Mouse (Mus musculus) limb, embryonic 13.5 days (tissue): Measurements from ENCODE around the gene Tmem210. TPM values are rescaled to one million over a fixed set of nuclear protein-coding genes. Genes with fewer than 3 reads are reported as not detected.

Experiments
- ATAC-seq: fragments of 200-750 bp; cut with Nextera tagmentation; 2 replicates; pipeline ENCODE4 v1.8.0; 2017; ENCODE audit warnings: low read depth, moderate number of reproducible peaks, moderate TSS enrichment; ENCODE audit not compliant: low FRiP score
- H3K27ac ChIP-seq: fragments of 300-500 bp; sonication (generic); 2 replicates; pipeline ENCODE4 v1.5.1; 2015; ENCODE audit warnings: inconsistent platforms, mild to moderate bottlenecking, moderate library complexity
- H3K27me3 ChIP-seq: fragments of 300-500 bp; sonication (generic); 2 replicates; pipeline ENCODE4 v1.6.1; 2015; ENCODE audit warnings: mild to moderate bottlenecking, inconsistent platforms
- H3K36me3 ChIP-seq: fragments of 300-500 bp; sonication (generic); 2 replicates; pipeline ENCODE4 v1.6.1; 2015; ENCODE audit warnings: inconsistent platforms, mild to moderate bottlenecking, moderate library complexity
- H3K4me1 ChIP-seq: fragments of 300-500 bp; sonication (generic); 2 replicates; pipeline ENCODE4 v1.6.1; 2015; ENCODE audit warnings: inconsistent platforms
- H3K4me2 ChIP-seq: fragments of 300-500 bp; sonication (generic); replicated peaks from 2 replicates; pipeline ENCODE4 v1.6.1; 2015; ENCODE audit warnings: inconsistent platforms, mild to moderate bottlenecking, moderate library complexity
- H3K4me3 ChIP-seq: fragments of 300-500 bp; sonication (generic); 2 replicates; pipeline ENCODE4 v1.5.1; 2015; ENCODE audit warnings: moderate library complexity, mild to moderate bottlenecking, inconsistent platforms
- H3K9ac ChIP-seq: fragments of 300-500 bp; sonication (generic); 2 replicates; pipeline ENCODE4 v1.6.1; 2015; ENCODE audit warnings: mild to moderate bottlenecking, inconsistent platforms
- H3K9me3 ChIP-seq: fragments of 300-500 bp; sonication (generic); 2 replicates; pipeline ENCODE4 v1.6.1; 2016; ENCODE audit warnings: inconsistent platforms
- WGBS: fragments of 180-500 bp; shearing (Covaris S2); methylation state at CpG from one replicate; pipeline ENCODE4 v1.1.7; 2015; 5-methylcytosine and 5-hydroxymethylcytosine counted together
- polyA plus RNA-seq: library from polyadenylated mRNA; unstranded; fragments of >200 nt; fragmentation: Nextera tagmentation; extraction: Ambion mirVana; gene quantifications from 2 replicates; pipeline ENCODE4 v1.2.1, GENCODE M21; 2015

Tmem210 gene
- polyA plus RNA-seq, 1 experiment from 2014 or later: not detected

DNA sequence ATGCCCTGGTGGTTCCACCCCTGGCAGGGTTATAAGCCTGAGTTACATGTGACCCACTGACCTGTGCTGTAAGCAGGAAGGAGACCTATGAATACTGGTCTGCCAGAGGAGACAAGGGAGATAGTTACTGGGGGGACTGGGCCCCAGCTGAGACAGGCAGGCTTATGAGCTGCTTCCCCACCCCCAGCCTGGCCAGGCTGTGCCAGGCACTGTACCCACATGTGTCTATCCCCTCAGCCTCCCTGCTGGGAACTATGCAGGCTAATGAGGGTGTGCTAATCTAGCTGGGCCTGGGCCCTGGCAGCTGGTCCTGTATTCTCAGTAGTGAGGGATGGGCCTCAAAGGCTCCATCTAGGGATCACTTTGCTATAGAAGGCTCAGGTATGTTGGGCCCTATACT is 20.7 kb upstream of the Tmem210 start:
- H3K4me2 ChIP-seq: no peak overlapping the region
- H3K27me3 ChIP-seq: peaks cover 22% of the 10 kb centered on the region
- no peak overlapping the region for H3K27ac ChIP-seq
- H3K9me3 ChIP-seq: no peaks in the 10 kb centered on the region
- peaks cover 27% of the 10 kb centered on the region for H3K36me3 ChIP-seq
- ATAC-seq: no peak
- peaks cover 52% of the 10 kb centered on the region for H3K4me1 ChIP-seq
- H3K4me3 ChIP-seq: no peak overlapping the region
- no peak overlapping the region for H3K9ac ChIP-seq

DNA sequence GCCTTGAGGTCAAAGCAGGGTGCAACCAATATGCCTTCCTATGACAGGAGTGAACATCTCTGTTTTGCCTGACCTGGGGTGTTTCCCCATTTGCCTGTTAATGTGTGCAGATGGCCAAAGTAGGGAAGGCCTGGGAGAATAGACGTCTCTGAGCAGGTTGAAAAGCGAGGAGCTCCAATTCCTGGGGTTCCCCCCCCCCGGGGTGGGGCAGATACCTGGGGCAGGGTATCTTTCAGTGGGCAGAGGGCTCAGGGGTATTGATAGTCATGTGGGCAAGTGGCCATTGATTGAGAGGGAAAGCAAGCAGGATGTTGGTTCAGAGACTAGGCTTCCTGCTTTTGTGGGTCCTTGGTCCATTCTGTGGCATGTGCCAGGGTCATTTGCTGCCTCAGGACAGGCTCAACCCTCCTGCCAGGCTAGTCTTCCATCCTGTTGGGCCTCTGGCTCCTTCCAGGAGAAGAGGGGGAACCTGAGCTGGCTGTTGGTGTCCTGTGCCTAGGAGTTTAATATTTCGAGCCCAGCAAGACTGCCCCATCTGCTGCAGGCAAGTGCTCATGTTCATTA is 20.1 kb upstream of the Tmem210 start:
- no peak for ATAC-seq
- no peaks in the 10 kb centered on the region for H3K9me3 ChIP-seq
- 75% methylated on average over 4 of the region's 4 CpGs for WGBS
- H3K4me1 ChIP-seq: peaks cover 52% of the 10 kb centered on the region
- H3K9ac ChIP-seq: no peak overlapping the region
- peaks cover 27% of the 10 kb centered on the region for H3K36me3 ChIP-seq
- H3K4me3 ChIP-seq: no peak overlapping the region
- no peak overlapping the region for H3K4me2 ChIP-seq
- no peak overlapping the region for H3K27ac ChIP-seq
- H3K27me3 ChIP-seq: peaks cover 22% of the 10 kb centered on the region

- H3K27me3 ChIP-seq: no peaks in the 10 kb centered on the region
- peak within 1 kb of the TSS; percentile 94 for H3K4me3 ChIP-seq
- ATAC-seq: peak; percentile 98
- no peaks in the 10 kb centered on the region for H3K9me3 ChIP-seq
- H3K4me1 ChIP-seq: peaks cover 28% of the 10 kb centered on the region
- peak within 1 kb of the TSS; percentile 93 for H3K4me2 ChIP-seq
- H3K27ac ChIP-seq: peak within 1 kb of the TSS; percentile 72
- H3K36me3 ChIP-seq: peaks cover 65% of the 10 kb centered on the region
- under 1% methylated on average over 55 of the region's 55 CpGs for WGBS
- H3K9ac ChIP-seq: peak within 1 kb of the TSS; percentile 93
These were observed 16.0 kb upstream of the Tmem210 start, which contains the start of the genes Ssna1 and Anapc2 for GRCm38 (mm10) chr2:25271827-25272511. Ssna1 (minus strand) TSS chr2:25272438. Anapc2 (plus strand) TSS chr2:25272478.

DNA sequence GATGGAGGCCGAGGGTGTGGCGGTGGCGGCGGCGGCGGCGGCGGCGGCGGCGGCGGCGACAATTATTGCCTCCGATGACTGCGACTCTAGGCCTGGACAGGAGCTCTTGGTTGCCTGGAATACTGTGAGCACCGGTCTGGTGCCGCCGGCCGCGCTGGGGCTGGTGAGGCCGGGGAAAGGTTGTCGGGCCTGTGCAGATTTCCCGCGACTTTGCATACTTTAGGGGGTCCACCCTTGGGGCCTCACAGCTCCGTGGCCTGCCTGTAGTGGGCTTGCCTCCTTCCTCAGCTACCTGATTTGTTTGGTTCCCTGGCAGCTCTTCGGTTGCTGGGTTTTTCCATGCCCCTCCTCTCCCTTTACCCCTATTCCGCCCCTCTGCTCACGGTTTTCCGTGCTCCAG is 15.4 kb upstream of the Tmem210 start:
- WGBS: 0% methylated on average over 28 of the region's 29 CpGs
- peaks cover 70% of the 10 kb centered on the region for H3K36me3 ChIP-seq
- H3K27ac ChIP-seq: no peak overlapping the region

DNA sequence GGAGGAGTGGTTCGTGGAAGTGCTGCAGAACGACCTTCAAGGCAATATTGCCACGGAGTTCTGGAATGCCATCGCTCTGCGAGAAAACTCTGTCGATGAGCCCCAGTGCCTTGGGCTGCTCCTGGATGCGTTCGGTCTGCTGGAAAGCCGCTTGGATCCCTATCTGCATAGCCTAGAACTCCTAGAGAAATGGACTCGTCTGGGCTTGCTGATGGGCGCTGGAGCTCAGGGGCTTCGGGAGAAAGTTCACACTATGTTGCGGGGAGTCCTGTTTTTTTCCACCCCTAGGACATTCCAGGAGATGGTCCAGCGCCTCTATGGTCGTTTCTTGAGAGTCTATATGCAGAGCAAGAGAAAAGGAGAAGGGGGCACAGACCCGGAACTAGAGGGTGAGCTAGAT is 14.9 kb upstream of the Tmem210 start:
- Histone ChIP-seq H3K36me3 (peaks cover 75% of the 10 kb centered on the region), H3K9ac (peak overlapping the region; percentile 93), H3K4me3 (peak overlapping the region; percentile 94), H3K27ac (no peak overlapping the region), H3K27me3 (no peaks in the 10 kb centered on the region), H3K4me2 (peak overlapping the region; percentile 93), H3K9me3 (no peaks in the 10 kb centered on the region), H3K4me1 (peaks cover 28% of the 10 kb centered on the region)
- ATAC-seq: no peak
- WGBS: 39% methylated on average over 16 of the region's 16 CpGs

More for the DNA sequence above, 15.4 kb upstream of the Tmem210 start:
- Histone ChIP-seq H3K4me1 (peaks cover 28% of the 10 kb centered on the region), H3K4me3 (peak overlapping the region; percentile 94), H3K9ac (peak overlapping the region; percentile 93), H3K4me2 (peak overlapping the region; percentile 93), H3K9me3 (no peaks in the 10 kb centered on the region), H3K27me3 (no peaks in the 10 kb centered on the region)
- peak; percentile 60 for ATAC-seq

DNA sequence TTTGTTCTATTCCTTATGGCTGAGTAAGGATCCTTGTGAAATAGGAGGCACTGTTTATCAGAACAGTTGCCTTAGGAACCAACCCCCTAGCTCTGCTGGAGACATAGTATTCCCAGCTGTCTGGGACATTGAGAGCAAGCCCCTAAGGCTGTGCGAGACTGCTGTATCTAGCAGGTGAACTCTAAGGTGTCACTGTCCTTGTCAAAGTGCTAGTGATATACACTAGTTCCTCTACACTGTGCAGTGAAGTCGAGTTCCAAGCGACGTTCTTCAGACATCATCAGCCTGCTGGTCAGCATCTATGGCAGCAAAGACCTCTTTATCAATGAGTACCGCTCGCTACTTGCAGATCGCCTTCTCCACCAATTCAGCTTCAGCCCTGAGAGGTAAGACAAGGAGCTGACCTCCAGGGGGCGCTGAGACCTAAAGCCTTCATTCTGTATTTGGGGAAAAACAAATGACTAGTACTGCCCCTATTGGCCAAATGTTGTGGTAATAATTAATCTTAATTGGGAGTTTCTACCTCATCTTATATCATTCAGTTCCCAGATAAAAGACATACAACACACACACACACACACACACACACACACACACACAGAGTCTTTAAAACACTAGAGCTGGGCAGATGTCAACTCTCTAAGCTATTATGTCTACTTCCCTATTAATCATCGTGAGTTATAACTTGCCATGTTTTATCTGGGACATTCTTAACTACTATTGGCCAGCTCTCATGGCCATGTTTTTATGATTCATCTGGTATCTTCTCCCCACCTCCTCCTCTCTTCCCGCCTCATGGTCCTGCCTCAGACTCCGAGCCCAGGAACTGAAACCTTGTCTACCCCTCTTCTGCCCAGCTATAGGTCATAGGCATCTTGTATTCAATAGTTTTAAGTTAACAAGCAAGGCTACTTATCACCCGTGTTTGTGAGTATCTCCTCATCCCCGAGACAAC is 8.7 kb upstream of the Tmem210 start:
- Histone ChIP-seq H3K4me3 (no peak overlapping the region), H3K4me2 (no peak overlapping the region), H3K27ac (no peak overlapping the region), H3K4me1 (peaks cover 2% of the 10 kb centered on the region; the same call in 1 of the 2 replicates), H3K27me3 (no peaks in the 10 kb centered on the region), H3K9me3 (no peaks in the 10 kb centered on the region), H3K36me3 (peaks cover 98% of the 10 kb centered on the region), H3K9ac (no peak overlapping the region)
- ATAC-seq: 0 out of 2 replicates have a peak, but pooled peaks have one; percentile 28
- WGBS: 65% methylated on average over 13 of the region's 13 CpGs

GRCm38 (mm10) chr2:25285551-25285950 is 2.4 kb upstream of the Tmem210 start:
- Histone ChIP-seq H3K9ac (no peak overlapping the region), H3K4me3 (no peak overlapping the region), H3K27ac (no peak overlapping the region), H3K27me3 (peaks cover 47% of the 10 kb centered on the region), H3K4me2 (no peak overlapping the region), H3K36me3 (peaks cover 58% of the 10 kb centered on the region), H3K9me3 (no peaks in the 10 kb centered on the region), H3K4me1 (peaks cover 10% of the 10 kb centered on the region; the same call in 1 of the 2 replicates)
- 89% methylated on average over 2 of the region's 2 CpGs for WGBS
- ATAC-seq: no peak

DNA sequence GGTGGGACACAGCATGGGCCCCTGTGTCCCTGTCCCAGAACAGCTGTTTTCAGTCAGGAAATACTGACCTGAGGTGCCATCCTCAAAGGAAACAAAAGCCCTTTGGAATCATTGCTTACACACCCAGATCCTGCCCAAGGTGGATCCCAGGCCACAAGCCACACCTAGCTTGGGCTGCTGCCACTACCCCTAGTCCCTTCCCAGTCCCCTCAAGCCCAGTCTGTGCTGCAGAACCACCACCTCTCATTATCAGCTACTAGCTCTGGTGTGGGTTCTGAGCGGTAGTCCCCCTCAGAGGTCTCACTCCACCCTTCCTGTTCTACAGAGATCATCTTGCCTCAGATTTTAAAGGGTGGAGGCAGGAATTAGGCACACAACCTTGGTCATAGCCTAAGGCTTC is 1.6 kb upstream of the Tmem210 start:
- Histone ChIP-seq H3K4me2 (no peak overlapping the region), H3K27me3 (peaks cover 55% of the 10 kb centered on the region), H3K9ac (no peak overlapping the region), H3K4me1 (peaks cover 16% of the 10 kb centered on the region; the same call in 1 of the 2 replicates), H3K36me3 (peaks cover 50% of the 10 kb centered on the region), H3K4me3 (no peak overlapping the region), H3K9me3 (no peaks in the 10 kb centered on the region), H3K27ac (no peak overlapping the region)
- ATAC-seq: no peak
- WGBS: 72% methylated on average over 1 of the region's 1 CpGs

- H3K27me3 ChIP-seq: peaks cover 62% of the 10 kb centered on the region
- H3K9ac ChIP-seq: no peak overlapping the region
- H3K9me3 ChIP-seq: no peaks in the 10 kb centered on the region
- H3K4me3 ChIP-seq: no peak overlapping the region
- 51% methylated on average over 7 of the region's 7 CpGs for WGBS
- H3K4me1 ChIP-seq: peaks cover 18% of the 10 kb centered on the region
- no peak overlapping the region for H3K4me2 ChIP-seq
- H3K36me3 ChIP-seq: peaks cover 45% of the 10 kb centered on the region
- no peak overlapping the region for H3K27ac ChIP-seq
- no peak for ATAC-seq
These were observed 908 bp upstream of the Tmem210 start for GRCm38 (mm10) chr2:25286837-25287636.

DNA sequence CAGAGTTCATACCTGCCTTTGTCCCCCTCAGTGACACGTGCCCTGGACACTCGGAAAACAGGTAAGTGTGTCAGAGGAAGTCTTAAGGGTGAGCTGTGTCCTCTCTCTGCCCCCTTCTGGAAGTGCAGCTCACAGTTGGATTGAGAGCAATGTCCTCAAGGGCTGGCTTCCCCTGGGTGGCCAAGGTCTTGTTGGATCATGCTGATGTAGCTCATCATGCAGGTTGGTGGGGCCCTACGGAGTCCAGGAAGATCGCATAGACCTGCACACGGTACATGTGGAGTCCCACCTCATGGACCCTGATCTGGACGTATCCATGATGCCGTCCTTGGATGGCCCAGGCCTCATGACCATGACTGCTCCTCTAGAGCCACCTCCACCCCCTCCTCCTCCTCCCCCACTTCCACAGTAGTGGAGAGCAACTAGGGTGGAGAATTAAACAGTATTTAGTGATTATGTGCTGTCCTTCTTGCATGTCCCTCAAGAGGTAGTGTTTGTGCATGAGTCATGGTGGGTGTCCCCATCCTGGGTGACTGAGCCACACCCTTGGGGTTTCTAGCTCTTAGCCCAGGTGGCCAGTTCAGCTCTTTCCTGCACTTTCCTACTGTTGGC is 895 bp downstream of the Tmem210 start:
- no peak for ATAC-seq
- no peak overlapping the region for H3K9ac ChIP-seq
- peaks cover 80% of the 10 kb centered on the region for H3K27me3 ChIP-seq
- no peak overlapping the region for H3K4me2 ChIP-seq
- H3K36me3 ChIP-seq: peaks cover 27% of the 10 kb centered on the region
- H3K4me1 ChIP-seq: peaks cover 24% of the 10 kb centered on the region
- no peaks in the 10 kb centered on the region for H3K9me3 ChIP-seq
- 84% methylated on average over 7 of the region's 7 CpGs for WGBS
- H3K27ac ChIP-seq: no peak overlapping the region
- H3K4me3 ChIP-seq: no peak overlapping the region

- WGBS: 11% methylated on average over 11 of the region's 11 CpGs
- H3K4me3 ChIP-seq: peak within 1 kb of the TSS; percentile 24
- no peak for ATAC-seq
These were observed 1.7 kb downstream of the Tmem210 start, which contains the start of gene Lrrc26 for GRCm38 (mm10) chr2:25289651-25290050. Lrrc26 (plus strand) TSS chr2:25289915.

More at GRCm38 (mm10) chr2:25289651-25290050, 1.7 kb downstream of the Tmem210 start, which contains the start of gene Lrrc26:
- Histone ChIP-seq H3K4me2 (peak within 1 kb of the TSS; percentile 47), H3K27ac (no peak within 1 kb of the TSS), H3K9ac (no peak within 1 kb of the TSS), H3K4me1 (peaks cover 24% of the 10 kb centered on the region), H3K27me3 (peaks cover 88% of the 10 kb centered on the region), H3K9me3 (no peaks in the 10 kb centered on the region), H3K36me3 (peaks cover 19% of the 10 kb centered on the region)
